ENCODE assay signal across 9 mouse cellular contexts in the genomic region with DNA sequence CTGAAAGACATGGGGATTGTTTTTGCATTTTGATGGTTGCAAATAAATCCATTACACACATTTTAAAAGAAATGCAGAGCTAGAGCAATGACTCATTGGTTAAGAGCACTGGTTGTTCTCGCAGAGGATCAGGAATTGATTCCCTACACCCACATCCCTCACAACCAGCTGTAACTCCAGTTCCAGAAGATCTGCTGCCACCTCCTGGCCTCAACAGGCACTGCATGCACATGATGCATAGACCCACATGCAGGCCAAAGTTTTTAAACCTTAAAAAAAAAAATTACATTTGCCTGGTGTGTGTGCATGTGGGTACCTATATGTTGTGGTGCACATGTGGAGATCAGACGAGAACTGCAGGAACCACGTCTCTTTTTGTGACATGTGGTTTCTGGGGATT. TPM values are rescaled to one million over a fixed set of nuclear protein-coding genes. Genes with fewer than 3 reads are reported as not detected.
DNase-seq lines count a peak whose midpoint lies in the region; ATAC-seq and TF ChIP-seq lines count a peak whose summit lies in the region.
"Had no signal": no experiment of that assay in that cellular context is flagged by ENCODE, and none has a peak within 500 bp of the region (broad histone marks: within the 10 kb centered on the region; RNA-seq: fewer than 3 reads in every experiment).

No protein-coding gene starts in this region.

- ATAC-seq in kidney, embryonic 16.5 days (ENCODE audit: low FRiP score, low TSS enrichment): no peak
- ATAC-seq in megakaryocyte, adult 5-6 weeks (ENCODE audit: poor library complexity, severe bottlenecking): peak; percentile 57; the same call in 1 of the 2 replicates

- peak; percentile 71; the same call in 1 of the 2 replicates for TF ChIP-seq CTCF in embryonic fibroblast, embryonic 13.5 days (IDR thresholded peaks at IDR 0.05; ENCODE audit: borderline replicate concordance, insufficient read depth, low read length)

- no peak for TF ChIP-seq POLR2A in embryonic fibroblast, embryonic 13.5 days (IDR thresholded peaks at IDR 0.05; ENCODE audit: low read depth, low read length)

- H3K9ac ChIP-seq in kidney, embryonic 16.5 days (replicated peaks; ENCODE audit: low read length): no peak overlapping the region

- DNase-seq in kidney, adult 11 months: peak; percentile 15
- DNase-seq in CD8-positive naive resting alpha-beta T cell, adult 2 months (ENCODE audit: low read depth in 2 of 2, low spot score in 2 of 2): peak; percentile 23 to 46
- peak; percentile 29 for DNase-seq in MEL-GATA-1-ER (ENCODE audit: extremely low read depth, low read depth)
- DNase-seq in thymus, postnatal 25 days: peak; percentile 63

- H3K4me3 ChIP-seq in kidney, embryonic 16.5 days (ENCODE audit: low read length): no peak overlapping the region
- H3K4me3 ChIP-seq in embryonic fibroblast, embryonic 13.5 days (ENCODE audit: insufficient read depth, low read length): no peak overlapping the region
- H3K4me3 ChIP-seq: megakaryocyte, embryonic 14.5 days had no signal

- no peaks in the 10 kb centered on the region for H3K36me3 ChIP-seq in kidney, embryonic 16.5 days (ENCODE audit: insufficient read depth, low read length)

- no peak overlapping the region for H3K4me2 ChIP-seq in kidney, embryonic 16.5 days (replicated peaks; ENCODE audit: low read depth, low read length)

- H3K27ac ChIP-seq in kidney, embryonic 16.5 days (ENCODE audit: low read length): no peak overlapping the region
- H3K27ac ChIP-seq in embryonic fibroblast, embryonic 13.5 days (ENCODE audit: insufficient read depth, low read length): no peak overlapping the region

- no peaks in the 10 kb centered on the region for H3K4me1 ChIP-seq in kidney, embryonic 16.5 days (ENCODE audit: insufficient read depth, low read length)
- H3K4me1 ChIP-seq in embryonic fibroblast, embryonic 13.5 days (ENCODE audit: control insufficient read depth, insufficient read depth, low read length): peaks cover 3% of the 10 kb centered on the region; the same call in 1 of the 2 replicates

- H3K27me3 ChIP-seq in kidney, embryonic 16.5 days (ENCODE audit: insufficient read depth, low read length): no peaks in the 10 kb centered on the region

- 78% methylated on average over 3 of the region's 3 CpGs for WGBS in kidney, embryonic 16.5 days

- no peaks in the 10 kb centered on the region for H3K9me3 ChIP-seq in kidney, embryonic 16.5 days (ENCODE audit: low read length)
- H3K9me3 ChIP-seq: megakaryocyte, embryonic 14.5 days had no signal

RNA-seq across cellular contexts. Expression of a gene that starts 17.7 kb away (rescaled TPM):
- polyA plus RNA-seq in kidney, embryonic 16.5 days (2015; fragmentation: Nextera tagmentation; extraction: Ambion mirVana): 0.17 and 0.19 TPM in 2 replicates
- not detected in 2 replicates for polyA plus RNA-seq in embryonic fibroblast, embryonic 13.5 days (2011; ENCODE audit: insufficient read length, low read depth, missing spikeins)
- 0.16 and 0.27 TPM in 2 replicates for total RNA-seq in megakaryocyte, adult 5-6 weeks (2015)
- 2.1 and 3.0 TPM in 2 replicates for total RNA-seq in megakaryocyte, adult 5-6 weeks (2017)

RNA-seq across cellular contexts. Expression of a gene that starts 20.0 kb away (rescaled TPM):
- 0.31 and 0.36 TPM in 2 replicates for polyA plus RNA-seq in kidney, embryonic 16.5 days (2015; fragmentation: Nextera tagmentation; extraction: Ambion mirVana)
- not detected in 2 replicates for polyA plus RNA-seq in embryonic fibroblast, embryonic 13.5 days (2011; ENCODE audit: insufficient read length, low read depth, missing spikeins)
- total RNA-seq in megakaryocyte, adult 5-6 weeks (2015): 3.3 and 4.5 TPM in 2 replicates
- 3.3 and 4.5 TPM in 2 replicates for total RNA-seq in megakaryocyte, adult 5-6 weeks (2017)

RNA-seq across cellular contexts. Expression of a gene that starts 45.9 kb away (rescaled TPM):
- polyA plus RNA-seq in kidney, embryonic 16.5 days (2015; fragmentation: Nextera tagmentation; extraction: Ambion mirVana): 0.67 and 0.80 TPM in 2 replicates
- polyA plus RNA-seq in embryonic fibroblast, embryonic 13.5 days (2011; ENCODE audit: insufficient read length, low read depth, missing spikeins): not detected in 2 replicates
- total RNA-seq in megakaryocyte, adult 5-6 weeks (2015): 34.6 and 35.3 TPM in 2 replicates
- 35.5 and 36.5 TPM in 2 replicates for total RNA-seq in megakaryocyte, adult 5-6 weeks (2017)

RNA-seq across cellular contexts. Expression of a gene that starts 56.3 kb away (rescaled TPM):
- 1.3 and 1.4 TPM in 2 replicates for polyA plus RNA-seq in kidney, embryonic 16.5 days (2015; fragmentation: Nextera tagmentation; extraction: Ambion mirVana)
- polyA plus RNA-seq in embryonic fibroblast, embryonic 13.5 days (2011; ENCODE audit: insufficient read length, low read depth, missing spikeins): 0.52 and 0.60 TPM in 2 replicates
- not detected in 2 replicates for total RNA-seq in megakaryocyte, adult 5-6 weeks (2015)
- not detected in 2 replicates for total RNA-seq in megakaryocyte, adult 5-6 weeks (2017)
- total RNA-seq: heart, adult 18-20 months had no signal
